Mouse (Mus musculus): ENCODE measurements around the gene Golt1a.

DNA sequence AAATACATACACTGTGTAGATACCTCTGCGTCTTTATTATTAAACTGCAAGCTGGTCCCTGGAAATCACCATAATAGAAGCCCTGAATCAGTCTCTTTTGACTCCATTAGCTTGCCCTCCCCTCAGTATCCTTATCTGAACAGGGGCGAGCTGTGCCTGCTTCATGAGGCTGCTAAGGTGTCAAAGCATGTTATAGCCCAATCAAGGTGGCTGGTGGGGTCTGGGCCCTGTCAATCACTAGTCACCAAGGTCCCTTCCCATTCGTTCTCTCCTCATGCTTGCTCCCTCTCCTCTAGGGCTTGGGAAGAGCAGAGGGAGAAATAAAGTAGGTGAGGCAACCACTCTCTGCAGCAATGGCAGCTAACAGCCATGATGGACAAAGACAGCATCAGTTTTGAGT is 37.6 kb downstream of the Golt1a start:
- TF ChIP-seq SMC3 (IDR thresholded peaks at IDR 0.05; ENCODE audit: low read depth, low read length) (no peak), POLR2A (IDR thresholded peaks at IDR 0.05; ENCODE audit: control insufficient read depth in 1 of 2, insufficient read depth in 1 of 2, low read depth in 1 of 2, low read length in 2 of 2, poor library complexity in 1 of 2) (no peak), POLR2AphosphoS2 (IDR thresholded peaks at IDR 0.05; ENCODE audit: low read length) (no peak), MAZ (IDR thresholded peaks at IDR 0.05; ENCODE audit: low read depth, low read length) (no peak), CTCF (IDR thresholded peaks at IDR 0.05 in 2 of 3, conservative IDR thresholded peaks at IDR 0.05 in 1 of 3; ENCODE audit: control insufficient read depth in 1 of 3, insufficient read depth in 1 of 3, low read depth in 2 of 3, low read length in 3 of 3, poor library complexity in 1 of 3, severe bottlenecking in 1 of 3) (no peak), CHD1 (IDR thresholded peaks at IDR 0.05; ENCODE audit: low read depth, low read length) (no peak), MXI1 (IDR thresholded peaks at IDR 0.05; ENCODE audit: low read depth, low read length) (no peak), MAFK (IDR thresholded peaks at IDR 0.05; ENCODE audit: borderline replicate concordance, low read depth, low read length) (no peak), EP300 (IDR thresholded peaks at IDR 0.05; ENCODE audit: low read depth in 1 of 2, low read length in 2 of 2) (no peak), JUND (IDR thresholded peaks at IDR 0.05; ENCODE audit: low read depth, low read length) (no peak), USF1 (IDR thresholded peaks at IDR 0.05; ENCODE audit: low read depth, low read length) (no peak)

All from MEL (cell line).